Mouse (Mus musculus): ENCODE results near the gene Pax2. TPM values are rescaled to one million over a fixed set of nuclear protein-coding genes. Genes with fewer than 3 reads are reported as not detected.

The Pax2 gene
- total and polyA plus RNA-seq, 2 experiments from 2014 or later = not detected

- ATAC-seq (ENCODE audit: insufficient read depth, low read depth) (no peak), DNase-seq (ENCODE audit: low spot score) (no peak)
- no peaks in the 10 kb centered on the region for H3K36me3 ChIP-seq (replicated peaks; ENCODE audit: control insufficient read depth, insufficient read depth, low read length)
- 2% methylated on average over 37 of the region's 37 CpGs for WGBS
- no peak overlapping the region for H3K4me3 ChIP-seq (ENCODE audit: low read depth, low read length)
- peaks cover 100% of the 10 kb centered on the region for H3K27me3 ChIP-seq (ENCODE audit: control insufficient read depth, insufficient read depth, low read length)
- no peak overlapping the region for H3K27ac ChIP-seq (ENCODE audit: low read depth)
- H3K9me3 ChIP-seq (replicated peaks; ENCODE audit: control insufficient read depth, low read length) = no peaks in the 10 kb centered on the region
- H3K4me1 ChIP-seq (ENCODE audit: control insufficient read depth, insufficient read depth) = peaks cover 8% of the 10 kb centered on the region; the same call in 1 of the 2 replicates
- H3K9ac ChIP-seq (replicated peaks; ENCODE audit: low read depth, low read length) = no peak overlapping the region
- no peak overlapping the region for H3K4me2 ChIP-seq (ENCODE audit: low read depth, low read length)
- TF ChIP-seq EP300 (IDR thresholded peaks at IDR 0.05; ENCODE audit: low read depth) (no peak), CTCF (IDR thresholded peaks at IDR 0.05; ENCODE audit: low read depth) (no peak)
Observed at GRCm38 (mm10) chr19:44759531-44760118, 3.8 kb downstream of the Pax2 start.

- DNase-seq (ENCODE audit: low spot score) (no peak), ATAC-seq (ENCODE audit: insufficient read depth, low read depth) (no peak)
- Histone ChIP-seq H3K27me3 (ENCODE audit: control insufficient read depth, insufficient read depth, low read length) (peaks cover 100% of the 10 kb centered on the region), H3K9me3 (replicated peaks; ENCODE audit: control insufficient read depth, low read length) (no peaks in the 10 kb centered on the region), H3K4me2 (ENCODE audit: low read depth, low read length) (no peak overlapping the region), H3K4me1 (ENCODE audit: control insufficient read depth, insufficient read depth) (peaks cover 8% of the 10 kb centered on the region; the same call in 1 of the 2 replicates), H3K4me3 (ENCODE audit: low read depth, low read length) (no peak overlapping the region), H3K9ac (replicated peaks; ENCODE audit: low read depth, low read length) (no peak overlapping the region), H3K36me3 (replicated peaks; ENCODE audit: control insufficient read depth, insufficient read depth, low read length) (no peaks in the 10 kb centered on the region), H3K27ac (ENCODE audit: low read depth) (no peak overlapping the region)
- TF ChIP-seq EP300 (IDR thresholded peaks at IDR 0.05; ENCODE audit: low read depth) (no peak), CTCF (IDR thresholded peaks at IDR 0.05; ENCODE audit: low read depth) (no peak)
- 3% methylated on average over 39 of the region's 39 CpGs for WGBS
Observed at GRCm38 (mm10) chr19:44760259-44761131, 4.7 kb downstream of the Pax2 start.

- Histone ChIP-seq H3K9me3 (replicated peaks; ENCODE audit: control insufficient read depth, low read length) (no peaks in the 10 kb centered on the region), H3K4me2 (ENCODE audit: low read depth, low read length) (no peak overlapping the region), H3K27me3 (ENCODE audit: control insufficient read depth, insufficient read depth, low read length) (peaks cover 98% of the 10 kb centered on the region), H3K4me3 (ENCODE audit: low read depth, low read length) (no peak overlapping the region), H3K36me3 (replicated peaks; ENCODE audit: control insufficient read depth, insufficient read depth, low read length) (no peaks in the 10 kb centered on the region), H3K4me1 (ENCODE audit: control insufficient read depth, insufficient read depth) (no peaks in the 10 kb centered on the region), H3K9ac (replicated peaks; ENCODE audit: low read depth, low read length) (no peak overlapping the region), H3K27ac (ENCODE audit: low read depth) (no peak overlapping the region)
- no peak for TF ChIP-seq EP300 (IDR thresholded peaks at IDR 0.05; ENCODE audit: low read depth)
- no peak for TF ChIP-seq CTCF (IDR thresholded peaks at IDR 0.05; ENCODE audit: low read depth)
- DNase-seq (ENCODE audit: low spot score) (no peak), ATAC-seq (ENCODE audit: insufficient read depth, low read depth) (no peak)
- 35% methylated on average over 7 of the region's 7 CpGs for WGBS
Observed at GRCm38 (mm10) chr19:44762121-44762621, 6.3 kb downstream of the Pax2 start.

- no peaks in the 10 kb centered on the region for H3K36me3 ChIP-seq (replicated peaks; ENCODE audit: control insufficient read depth, insufficient read depth, low read length)
- H3K4me1 ChIP-seq (ENCODE audit: control insufficient read depth, insufficient read depth) = no peaks in the 10 kb centered on the region
- no peak overlapping the region for H3K27ac ChIP-seq (ENCODE audit: low read depth)
- H3K27me3 ChIP-seq (ENCODE audit: control insufficient read depth, insufficient read depth, low read length) = peaks cover 24% of the 10 kb centered on the region
- no peak overlapping the region for H3K9ac ChIP-seq (replicated peaks; ENCODE audit: low read depth, low read length)
- no peak for DNase-seq (ENCODE audit: low spot score)
- WGBS = 51% methylated on average over 6 of the region's 6 CpGs
- TF ChIP-seq CTCF (IDR thresholded peaks at IDR 0.05; ENCODE audit: low read depth) (no peak), EP300 (IDR thresholded peaks at IDR 0.05; ENCODE audit: low read depth) (no peak)
- H3K4me2 ChIP-seq (ENCODE audit: low read depth, low read length) = no peak overlapping the region
- no peaks in the 10 kb centered on the region for H3K9me3 ChIP-seq (replicated peaks; ENCODE audit: control insufficient read depth, low read length)
- H3K4me3 ChIP-seq (ENCODE audit: low read depth, low read length) = no peak overlapping the region
- ATAC-seq (ENCODE audit: insufficient read depth, low read depth) = no peak
Observed at GRCm38 (mm10) chr19:44770268-44771050, 14.6 kb downstream of the Pax2 start.

GRCm38 (mm10) chr19:44771499-44771898 lies 15.7 kb downstream of the Pax2 start:
- 80% methylated on average over 13 of the region's 13 CpGs for WGBS
- H3K4me3 ChIP-seq (ENCODE audit: low read depth, low read length) = no peak overlapping the region
- TF ChIP-seq EP300 (IDR thresholded peaks at IDR 0.05; ENCODE audit: low read depth) = no peak
- no peak for TF ChIP-seq CTCF (IDR thresholded peaks at IDR 0.05; ENCODE audit: low read depth)
- DNase-seq (ENCODE audit: low spot score) (no peak), ATAC-seq (ENCODE audit: insufficient read depth, low read depth) (no peak)
- H3K27ac ChIP-seq (ENCODE audit: low read depth) = no peak overlapping the region
- H3K4me1 ChIP-seq (ENCODE audit: control insufficient read depth, insufficient read depth) = no peaks in the 10 kb centered on the region
- peaks cover 17% of the 10 kb centered on the region for H3K27me3 ChIP-seq (ENCODE audit: control insufficient read depth, insufficient read depth, low read length)
- no peaks in the 10 kb centered on the region for H3K36me3 ChIP-seq (replicated peaks; ENCODE audit: control insufficient read depth, insufficient read depth, low read length)
- H3K9ac ChIP-seq (replicated peaks; ENCODE audit: low read depth, low read length) = no peak overlapping the region
- H3K4me2 ChIP-seq (ENCODE audit: low read depth, low read length) = no peak overlapping the region
- H3K9me3 ChIP-seq (replicated peaks; ENCODE audit: control insufficient read depth, low read length) = no peaks in the 10 kb centered on the region

All from heart, postnatal 0 days (tissue).